Mouse (Mus musculus) CH12.LX (cell line): ENCODE measurements around the gene Dab1. TPM values are rescaled to one million over a fixed set of nuclear protein-coding genes. Genes with fewer than 3 reads are reported as not detected.

Source experiments
- DNase-seq: peaks from one replicate; pipeline ENCODE4 v3.0.0-alpha.2; 2013; ENCODE audit errors: extremely low read depth
- H3K27ac ChIP-seq: 2 replicates; pipeline ENCODE4 v1.5.1; 2012; ENCODE audit warnings: low read depth, mild to moderate bottlenecking, control low read depth, moderate library complexity; ENCODE audit not compliant: insufficient read depth
- H3K27me3 ChIP-seq: replicated peaks from 2 replicates; pipeline ENCODE3; 2012; ENCODE audit warnings: inconsistent platforms
- H3K36me3 ChIP-seq, 2 experiments: replicated peaks in 1 of 2; 2 replicates each; pipeline versions ENCODE3 to v1.6.1; 2012; ENCODE audit warnings: inconsistent platforms in 1 of 2, low read length in 1 of 2, mild to moderate bottlenecking in 1 of 2, mixed read lengths in 1 of 2, moderate library complexity in 1 of 2; ENCODE audit not compliant: control insufficient read depth in 1 of 2, insufficient read depth in 1 of 2
- H3K4me1 ChIP-seq, 2 experiments: 2 replicates each; pipeline ENCODE4 v1.6.1; 2012; ENCODE audit warnings: inconsistent platforms in 1 of 2, moderate library complexity in 1 of 2; ENCODE audit not compliant: insufficient read depth in 2 of 2, control insufficient read depth in 1 of 2
- H3K4me2 ChIP-seq: 2 replicates; pipeline ENCODE4 v1.6.1; 2012; ENCODE audit warnings: low read depth, mild to moderate bottlenecking, control low read depth; ENCODE audit not compliant: poor library complexity, insufficient read depth, severe bottlenecking
- H3K4me3 ChIP-seq, 3 experiments: fragments of 150-350 bp in 1 of 3; sonication (generic) in 1 of 3; replicated peaks in 1 of 3; 2 replicates each; pipeline versions ENCODE3 to v1.5.1; 2011 to 2012; ENCODE audit warnings: low read depth in 2 of 3, low read length in 2 of 3, mild to moderate bottlenecking in 2 of 3, moderate library complexity in 2 of 3, control low read depth in 1 of 3, improper control_type of control experiment in 1 of 3, inconsistent platforms in 1 of 3, mixed read lengths in 1 of 3; ENCODE audit not compliant: poor library complexity in 1 of 3
- H3K79me2 ChIP-seq: replicated peaks from 2 replicates; pipeline ENCODE4 v1.6.1; 2012; ENCODE audit warnings: mild to moderate bottlenecking, moderate library complexity; ENCODE audit not compliant: control insufficient read depth, poor library complexity, insufficient read depth, severe bottlenecking; ENCODE audit errors: extremely low read depth
- H3K9ac ChIP-seq: 2 replicates; pipeline ENCODE4 v1.6.1; 2012; ENCODE audit warnings: low read depth, mild to moderate bottlenecking, control low read depth, moderate library complexity; ENCODE audit not compliant: insufficient read depth
- H3K9me3 ChIP-seq: replicated peaks from 2 replicates; pipeline ENCODE3; 2012; ENCODE audit warnings: low read length, inconsistent platforms, mixed read lengths
- BHLHE40 ChIP-seq: IDR thresholded peaks from 2 replicates; pipeline ENCODE4 v1.6.1; 2011; ENCODE audit warnings: mild to moderate bottlenecking, low read depth, low read length, improper control_type of control experiment
- CHD1 ChIP-seq: IDR thresholded peaks from 2 replicates; pipeline ENCODE4 v1.6.1; 2012; ENCODE audit warnings: low read depth, low read length, improper control_type of control experiment, inconsistent platforms
- CTCF ChIP-seq, 2 experiments: IDR thresholded peaks in 1 of 2; conservative IDR thresholded peaks in 1 of 2; 2 replicates each; pipeline ENCODE4 v1.5.1; 2011 to 2012; ENCODE audit warnings: low read depth in 2 of 2, low read length in 2 of 2, improper control_type of control experiment in 1 of 2, inconsistent platforms in 1 of 2, mild to moderate bottlenecking in 1 of 2, moderate library complexity in 1 of 2
- ELF1 ChIP-seq: IDR thresholded peaks from 2 replicates; pipeline ENCODE4 v1.6.1; 2014; ENCODE audit warnings: low read depth, mild to moderate bottlenecking, inconsistent platforms, low read length, improper control_type of control experiment
- IRF4 ChIP-seq: IDR thresholded peaks from 2 replicates; pipeline ENCODE4 v1.6.1; 2014; ENCODE audit warnings: low read depth, mild to moderate bottlenecking, inconsistent platforms, low read length, improper control_type of control experiment
- JUN ChIP-seq: IDR thresholded peaks from 2 replicates; pipeline ENCODE4 v1.6.1; 2011; ENCODE audit warnings: low read depth, mild to moderate bottlenecking, low read length, improper control_type of control experiment, moderate library complexity; ENCODE audit not compliant: insufficient read depth
- KAT2A ChIP-seq: IDR thresholded peaks from 2 replicates; pipeline ENCODE4 v1.6.1; 2012; ENCODE audit warnings: low read length, improper control_type of control experiment, inconsistent platforms; ENCODE audit not compliant: insufficient replicate concordance
- MAX ChIP-seq: IDR thresholded peaks from 2 replicates; pipeline ENCODE4 v1.6.1; 2011; ENCODE audit warnings: low read length, improper control_type of control experiment
- MAZ ChIP-seq: IDR thresholded peaks from 2 replicates; pipeline ENCODE4 v1.6.1; 2012; ENCODE audit warnings: low read depth, mild to moderate bottlenecking, inconsistent platforms, low read length, improper control_type of control experiment, moderate library complexity
- MEF2A ChIP-seq: IDR thresholded peaks from 2 replicates; pipeline ENCODE4 v1.6.1; 2014; ENCODE audit warnings: low read depth, mild to moderate bottlenecking, inconsistent platforms, low read length, improper control_type of control experiment, borderline replicate concordance
- MYC ChIP-seq: IDR thresholded peaks from 2 replicates; pipeline ENCODE4 v1.6.1; 2011; ENCODE audit warnings: low read depth, mild to moderate bottlenecking, improper control_type of control experiment, low read length
- NELFE ChIP-seq: IDR thresholded peaks from 2 replicates; pipeline ENCODE4 v1.6.1; 2011; ENCODE audit warnings: low read depth, low read length, improper control_type of control experiment
- POLR2A ChIP-seq: IDR thresholded peaks from 2 replicates; pipeline ENCODE4 v1.6.1; 2011; ENCODE audit warnings: low read depth, mild to moderate bottlenecking, improper control_type of control experiment, low read length
- POLR2AphosphoS2 ChIP-seq: IDR thresholded peaks from 2 replicates; pipeline ENCODE4 v1.6.1; 2011; ENCODE audit warnings: low read depth, low read length, improper control_type of control experiment
- RAD21 ChIP-seq: IDR thresholded peaks from 2 replicates; pipeline ENCODE4 v1.6.1; 2011; ENCODE audit warnings: low read depth, mild to moderate bottlenecking, low read length, improper control_type of control experiment, moderate library complexity
- SIN3A ChIP-seq: IDR thresholded peaks from 2 replicates; pipeline ENCODE4 v1.6.1; 2012; ENCODE audit warnings: low read length, improper control_type of control experiment, inconsistent platforms
- SMC3 ChIP-seq: IDR thresholded peaks from 2 replicates; pipeline ENCODE4 v1.6.1; 2011; ENCODE audit warnings: low read depth, low read length, improper control_type of control experiment
- USF1 ChIP-seq: IDR thresholded peaks from 2 replicates; pipeline ENCODE4 v1.6.1; 2014; ENCODE audit warnings: low read depth, mild to moderate bottlenecking, inconsistent platforms, low read length, improper control_type of control experiment
- USF2 ChIP-seq: conservative IDR thresholded peaks from 2 replicates; pipeline ENCODE4 v1.6.1; 2011; ENCODE audit warnings: low read depth, low read length, improper control_type of control experiment
- ZKSCAN1 ChIP-seq: IDR thresholded peaks from 2 replicates; pipeline ENCODE4 v1.6.1; 2012; ENCODE audit warnings: low read depth, inconsistent platforms, low read length, improper control_type of control experiment, borderline replicate concordance
- dilution Hi-C: fragments of 300-500 bp; cut with MboI; formaldehyde crosslinking; loops from 2 replicates; pipeline ENCODE4 v1.14.3; 2020; ENCODE audit warnings: low sequenced_read_pairs; ENCODE audit not compliant: extremely low pct_unique_long_range_greater_than_20kb, extremely low pct_ligation_motif_present
- in situ Hi-C: fragments of 300-500 bp; cut with MboI; formaldehyde crosslinking; loops from 3 replicates; pipeline ENCODE4 v1.14.3; 2019; ENCODE audit warnings: low sequenced_read_pairs, low pct_ligation_motif_present, low pct_unique_long_range_greater_than_20kb, mixed read lengths
- polyA plus RNA-seq: library from polyadenylated mRNA; unstranded; fragments of >175 nt; gene quantifications from 2 replicates; pipeline ENCODE4 v1.2.1, GENCODE M21; 2012; ENCODE audit warnings: low read depth; ENCODE audit not compliant: insufficient read length
- total RNA-seq, 2 experiments: library from RNA; depleted of rRNA; stranded (reverse); fragments of 300-350 nt in 1 of 2; fragments of >200 nt in 1 of 2; gene quantifications; 2 replicates each; pipeline ENCODE4 v1.2.3; 2012 to 2014

The Dab1 gene
- total and polyA plus RNA-seq, 3 experiments = not detected

DNA sequence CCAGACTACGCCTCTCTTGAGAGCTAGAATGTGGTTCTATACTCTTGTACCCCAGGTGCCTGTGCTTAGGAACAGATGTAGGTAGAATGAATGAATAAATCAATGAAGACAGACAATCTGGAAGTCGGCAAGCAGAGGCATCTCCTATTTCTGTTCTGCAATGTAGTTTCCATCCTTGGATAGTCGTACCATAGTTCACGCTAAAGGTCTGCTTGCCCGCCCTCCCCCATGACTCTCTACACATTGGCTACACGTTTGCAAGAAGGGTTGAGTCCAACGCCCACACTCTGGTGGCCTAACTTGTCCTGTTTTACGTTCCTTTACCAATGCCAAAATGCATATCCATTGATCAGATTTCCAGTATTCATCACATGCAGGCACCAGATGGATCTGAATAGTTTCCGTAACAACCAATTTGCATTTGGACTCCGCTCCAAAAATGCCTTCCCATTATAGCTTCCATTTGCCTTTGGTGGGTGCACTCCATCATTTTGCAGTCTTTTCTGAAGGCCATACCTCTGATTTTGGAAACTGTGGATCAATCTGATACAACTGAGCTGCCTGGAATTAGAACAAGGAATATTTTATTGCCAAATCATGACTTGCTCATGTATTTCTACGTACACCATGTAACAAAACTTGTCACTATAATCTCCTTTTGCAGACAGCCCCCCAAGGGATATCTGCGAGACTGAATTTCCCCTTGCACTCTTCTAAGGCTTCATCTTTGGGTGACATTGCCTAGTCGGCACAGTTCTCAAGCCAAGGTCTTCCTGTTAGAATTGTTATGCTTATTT is 494.2 kb downstream of the Dab1 start:
- Histone ChIP-seq H3K9ac (no peak overlapping the region), H3K4me1 (no peaks in the 10 kb centered on the region), H3K36me3 (no peaks in the 10 kb centered on the region), H3K4me3 (no peak overlapping the region), H3K79me2 (no peaks in the 10 kb centered on the region)
- TF ChIP-seq MAX (no peak), SIN3A (no peak), IRF4 (no peak), MYC (no peak), USF1 (no peak), RAD21 (no peak), POLR2A (no peak), POLR2AphosphoS2 (no peak), NELFE (no peak), JUN (no peak), CHD1 (no peak), MEF2A (no peak), ELF1 (no peak), CTCF (conservative IDR thresholded peaks at IDR 0.05 in 1 of 2, IDR thresholded peaks at IDR 0.05 in 1 of 2; ENCODE audit: low read depth in 2 of 2, low read length in 2 of 2) (no peak), USF2 (no peak), BHLHE40 (no peak), ZKSCAN1 (no peak)
- TF ChIP-seq, all 38 proteins: peak for 0
- Histone ChIP-seq H3K9me3 (peaks cover 61% of the 10 kb centered on the region), H3K27ac (no peak overlapping the region), H3K4me2 (no peak overlapping the region), H3K27me3 (no peaks in the 10 kb centered on the region)
- in situ Hi-C loops = no loop called here
- dilution Hi-C loops = no loop called here
- no peak for DNase-seq

DNA sequence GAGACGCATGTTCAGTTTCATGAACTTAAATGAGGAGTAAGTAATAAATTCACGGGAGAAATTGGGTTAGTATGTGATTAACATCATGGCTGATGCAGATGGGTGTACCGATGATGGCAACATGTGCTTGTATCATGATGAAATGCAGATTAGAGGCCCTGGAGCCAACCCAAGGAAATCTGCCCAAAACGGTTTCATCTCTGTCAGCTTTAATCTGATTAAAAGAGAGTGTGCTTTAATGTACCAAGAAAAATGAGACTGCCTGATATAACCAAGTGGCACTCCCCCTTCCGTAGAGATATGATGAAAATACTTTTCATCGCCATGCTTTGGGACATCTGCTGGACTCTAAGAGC is 494.8 kb downstream of the Dab1 start:
- in situ Hi-C loops (no loop called here), dilution Hi-C loops (no loop called here)
- Histone ChIP-seq H3K27ac (no peak overlapping the region), H3K9me3 (peaks cover 61% of the 10 kb centered on the region), H3K4me1 (no peaks in the 10 kb centered on the region), H3K36me3 (no peaks in the 10 kb centered on the region), H3K27me3 (no peaks in the 10 kb centered on the region), H3K4me2 (no peak overlapping the region), H3K79me2 (no peaks in the 10 kb centered on the region), H3K4me3 (no peak overlapping the region), H3K9ac (no peak overlapping the region)
- TF ChIP-seq SMC3 (no peak), IRF4 (no peak), KAT2A (no peak), MAZ (no peak), POLR2A (no peak)
- no peak for DNase-seq
